Mouse (Mus musculus) E14TG2a.4 (cell line): ENCODE data around the gene Lhb.

ENCODE experiments used
- CTCF ChIP-seq: conservative IDR thresholded peaks from 2 replicates; pipeline ENCODE4 v1.5.1; 2014; ENCODE audit warnings: low read length
- POU5F1 ChIP-seq: IDR thresholded peaks from 2 replicates; pipeline ENCODE4 v1.6.1; 2014; ENCODE audit warnings: low read length, borderline replicate concordance

DNA sequence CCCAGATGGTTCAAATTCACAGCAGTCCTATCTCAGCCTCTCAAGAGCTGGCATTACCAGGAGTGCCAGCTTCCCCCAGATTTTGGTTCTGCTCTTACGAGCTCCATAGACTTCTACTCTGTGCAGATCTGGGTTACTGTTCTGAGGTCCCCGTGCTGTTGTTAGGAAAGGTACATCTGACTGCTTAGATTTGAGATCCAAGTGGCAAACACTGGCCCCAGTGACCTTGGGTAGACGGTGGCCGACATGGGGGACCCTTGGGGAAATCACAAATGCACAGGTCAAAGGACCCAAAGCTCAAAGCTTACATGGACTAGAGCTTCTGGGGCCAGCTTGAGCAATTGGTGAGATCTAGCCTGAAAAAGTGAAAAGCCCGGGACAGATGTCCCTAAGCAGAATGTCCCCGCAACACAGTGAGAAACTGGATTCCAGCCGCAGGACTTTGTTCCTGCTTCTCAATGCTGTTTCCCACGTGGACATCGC is 36.1 kb downstream of the Lhb start:
- no peak for TF ChIP-seq CTCF
- no peak for TF ChIP-seq POU5F1
